Mouse (Mus musculus) hematopoietic stem cell, adult 5-6 weeks (primary cell): ENCODE results near the gene Dennd6a. TPM values are rescaled to one million over a fixed set of nuclear protein-coding genes. Genes with fewer than 3 reads are reported as not detected.

Source experiments
- ATAC-seq, 2 experiments: fragments of 125-278 bp in 1 of 2; replicated peaks in 1 of 2; 2 replicates each; pipeline ENCODE4 v1.8.0; 2016 to 2017; ENCODE audit warnings: inconsistent platforms in 2 of 2, mild to moderate bottlenecking in 2 of 2, moderate number of reproducible peaks in 2 of 2, low read depth in 1 of 2, moderate TSS enrichment in 1 of 2; ENCODE audit not compliant: low FRiP score in 2 of 2, poor library complexity in 2 of 2, severe bottlenecking in 2 of 2, insufficient read depth in 1 of 2, low TSS enrichment in 1 of 2
- total RNA-seq: library from RNA; stranded (forward); fragments of 172-1452, 232-1000 nt; gene quantifications from 2 replicates; pipeline ENCODE4 v1.2.3, GENCODE M21; 2017

The Dennd6a gene
- total RNA-seq, 1 experiment from 2014 or later = 47.7 TPM

DNA sequence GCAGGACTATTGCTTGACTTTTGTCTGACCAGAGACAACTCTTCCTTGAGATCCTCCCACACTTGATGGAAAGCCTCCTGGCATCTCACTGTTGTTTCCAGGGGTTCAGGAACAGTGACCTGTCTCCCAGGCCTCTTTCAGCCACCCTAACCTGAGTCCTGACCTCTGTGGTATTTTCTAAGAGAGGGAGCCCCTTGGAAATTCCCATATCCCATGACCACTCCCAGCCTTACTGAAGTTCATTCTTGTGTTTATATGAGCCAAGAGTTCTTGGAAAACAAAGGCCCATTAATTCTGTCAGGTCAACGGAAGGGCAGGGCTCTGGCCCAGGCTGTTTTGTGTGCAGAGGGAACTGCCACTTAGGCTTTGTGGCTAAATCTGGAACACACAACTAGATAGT, 16.1 kb upstream of the Dennd6a start:
- no peak for ATAC-seq

DNA sequence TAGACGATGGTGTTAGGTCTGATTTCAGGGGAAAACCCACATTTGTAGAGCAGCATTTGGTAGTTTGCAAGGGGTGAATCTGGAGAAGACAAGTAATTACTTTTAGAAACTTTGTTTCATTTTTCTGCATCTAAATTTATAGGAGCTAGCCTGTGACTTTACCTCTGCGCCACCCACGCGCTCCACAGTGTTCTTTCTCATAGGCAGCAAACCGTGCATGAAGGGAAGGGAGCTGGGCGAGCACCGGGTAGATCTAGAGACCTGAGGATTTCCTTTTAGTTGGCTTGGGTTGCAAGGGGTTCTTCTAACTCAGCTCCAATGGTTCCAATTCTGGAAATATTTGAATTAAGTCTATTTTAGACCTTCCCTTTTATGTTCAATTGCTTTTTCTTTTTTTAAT, 15.1 kb upstream of the Dennd6a start:
- ATAC-seq = no peak

DNA sequence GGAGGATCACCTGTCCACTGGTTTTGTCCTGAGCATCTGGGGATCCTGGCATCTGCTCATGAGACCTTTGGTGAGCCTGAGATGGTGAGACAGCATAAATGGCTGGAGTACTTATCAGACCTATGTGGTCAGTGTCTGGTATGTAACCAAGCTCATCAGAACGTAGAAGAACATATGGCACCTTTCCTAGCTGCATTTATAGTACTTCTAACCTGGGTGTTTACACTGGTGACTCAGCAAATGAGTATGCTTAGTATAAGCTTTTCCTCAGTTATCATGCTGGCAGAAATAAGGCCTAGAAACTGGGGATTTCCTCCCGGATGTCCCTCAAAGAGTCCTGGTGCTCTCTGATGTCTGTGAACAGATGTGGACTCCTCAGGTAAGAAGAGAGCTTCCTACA, 11.4 kb upstream of the Dennd6a start:
- no peak for ATAC-seq

DNA sequence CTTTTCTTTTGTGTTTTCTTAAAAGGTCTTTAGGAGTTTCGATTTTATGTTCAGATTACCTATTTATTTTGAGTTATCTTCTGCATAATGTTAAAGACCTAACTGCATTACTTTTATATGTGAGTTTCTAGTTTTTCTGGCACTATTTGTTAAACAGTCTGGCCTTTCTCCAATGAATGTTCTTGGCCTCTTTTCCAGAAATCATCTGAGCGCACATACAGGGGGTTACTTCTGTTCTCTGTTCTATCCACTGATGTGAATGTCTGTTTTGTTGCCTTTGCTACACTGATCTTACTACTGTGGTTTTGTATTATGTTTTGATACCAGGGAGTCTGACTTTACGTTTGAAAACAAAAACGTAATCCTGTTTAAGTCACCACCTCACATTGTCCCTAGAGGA, 3.8 kb upstream of the Dennd6a start:
- ATAC-seq = no peak

DNA sequence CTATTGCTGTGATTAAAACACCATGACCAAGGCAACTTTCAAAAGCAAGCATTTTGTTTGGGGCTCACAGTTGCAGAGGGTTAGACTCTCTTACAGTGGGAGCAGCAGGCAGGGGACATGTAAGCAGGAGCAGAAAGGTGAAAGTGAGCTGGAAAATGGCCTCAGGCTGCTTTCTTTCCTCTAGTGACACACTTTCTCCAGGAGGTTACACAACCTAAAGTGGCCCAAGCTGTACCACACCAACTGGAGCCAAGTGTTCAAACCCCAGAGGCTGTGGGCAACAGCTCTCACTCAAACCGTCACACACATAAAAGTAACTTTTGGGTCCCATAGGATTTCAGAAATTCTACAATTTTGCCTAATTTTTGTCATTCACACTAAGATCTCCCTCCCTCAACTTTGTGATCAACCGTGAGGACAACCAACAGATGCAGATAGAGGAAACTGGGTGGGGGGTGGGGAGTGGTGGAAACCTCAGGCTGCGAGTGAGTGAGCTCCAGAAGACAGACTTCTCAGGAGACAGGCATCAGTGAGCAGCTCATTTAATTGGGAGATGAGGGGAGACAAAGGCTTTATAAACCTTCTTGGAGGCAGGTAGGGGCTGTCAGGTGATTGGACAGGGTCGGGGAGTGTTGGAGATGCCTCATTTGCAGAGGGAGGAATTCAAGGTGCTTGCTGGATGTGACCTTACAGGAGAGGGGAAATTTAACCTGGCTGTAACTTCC, 1.5 kb upstream of the Dennd6a start:
- ATAC-seq = no peak

DNA sequence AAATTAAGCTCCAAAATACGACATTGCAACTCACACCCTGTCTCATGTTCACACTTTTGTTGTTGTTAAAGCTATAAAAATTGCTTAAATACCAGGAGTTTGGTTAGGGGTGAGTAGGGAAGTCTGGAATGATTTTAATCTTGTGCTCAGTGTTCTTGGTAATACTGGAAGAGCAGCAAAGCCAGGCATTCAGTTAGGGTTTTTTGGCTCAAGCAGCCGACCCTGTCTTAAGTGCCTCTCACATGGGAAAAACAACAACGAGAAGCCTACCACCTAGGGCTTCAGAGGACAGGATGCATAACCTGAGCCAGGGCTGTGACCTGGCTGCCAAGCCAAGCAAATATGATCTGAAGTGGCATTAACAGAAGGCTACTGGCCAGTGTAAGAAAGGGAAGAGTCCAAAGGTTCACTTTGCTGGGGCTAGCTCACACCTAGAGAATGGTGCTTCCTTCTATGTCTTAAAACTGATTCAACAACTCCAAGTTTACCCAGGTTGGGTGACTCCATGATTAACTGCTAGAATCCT, 2.7 kb downstream of the Dennd6a start:
- ATAC-seq = no peak

DNA sequence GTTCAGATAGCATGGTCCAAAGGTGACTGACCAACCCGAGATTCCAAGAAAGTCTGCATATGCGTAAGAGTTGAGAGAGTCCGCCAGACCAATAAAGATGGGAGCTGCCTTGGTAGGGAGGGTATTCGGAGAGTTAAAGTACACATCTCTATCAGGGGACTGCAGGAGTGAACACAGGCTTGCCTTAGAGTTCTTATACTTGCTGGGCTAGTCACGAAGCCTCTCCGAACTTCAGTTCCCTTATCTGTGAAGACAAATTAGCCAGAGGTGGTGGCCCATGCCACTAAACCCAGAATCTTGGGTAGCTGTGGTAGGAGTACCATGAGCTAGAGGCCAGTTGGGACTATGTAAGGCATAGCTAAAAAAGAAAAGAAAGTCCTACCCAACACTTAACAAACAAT, 5.1 kb downstream of the Dennd6a start:
- ATAC-seq = peak; percentile 7 to 24; a peak in 1 of 4 replicates

DNA sequence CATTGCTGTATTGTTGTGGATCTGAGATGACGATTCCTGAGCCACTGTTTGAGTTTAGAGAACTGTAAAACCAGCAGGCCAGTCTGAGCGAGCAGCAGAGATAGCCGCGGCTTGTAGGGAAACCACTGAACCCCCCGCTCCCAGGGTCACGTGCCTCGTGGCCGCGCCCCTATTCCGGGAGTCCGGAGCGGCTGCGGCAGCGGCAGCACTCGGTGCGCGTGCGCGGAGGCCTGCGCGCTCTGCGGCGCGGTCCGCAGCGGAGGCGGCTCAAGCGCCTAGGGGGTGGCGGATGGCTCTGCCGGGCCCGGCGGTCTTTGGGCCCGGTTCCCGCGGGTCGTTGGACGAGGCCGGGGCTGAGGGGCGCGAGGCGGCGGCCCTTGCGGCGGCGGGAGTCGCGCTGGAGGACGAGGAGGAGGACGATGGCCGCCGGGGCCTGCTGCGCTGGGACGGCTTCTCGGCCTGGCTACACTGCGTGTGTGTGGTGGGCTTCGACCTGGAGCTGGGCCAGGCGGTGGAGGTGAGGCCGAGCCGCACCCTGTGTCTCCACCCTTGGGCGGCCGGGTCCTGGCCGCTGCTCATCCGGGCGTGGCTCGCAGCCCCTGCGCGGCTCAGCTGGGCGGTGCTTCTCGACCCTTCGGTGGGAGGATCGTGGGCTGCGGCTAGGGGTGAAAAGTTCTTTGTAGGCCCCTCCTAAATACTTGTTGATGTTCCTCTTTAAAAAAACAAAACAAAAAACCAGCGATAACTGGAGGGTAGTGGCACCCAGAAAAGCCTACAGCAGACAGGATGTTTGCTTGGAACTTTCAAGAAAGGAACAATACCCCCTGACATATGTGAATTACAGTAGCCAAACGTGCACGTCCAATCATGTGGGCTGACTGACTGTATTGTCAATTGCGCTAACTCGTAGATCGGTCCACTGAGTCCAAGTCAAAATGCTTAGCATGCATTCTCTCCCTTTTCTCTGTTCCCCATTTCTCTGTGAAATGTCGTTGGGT, 6.0 kb downstream of the Dennd6a start:
- peak; percentile 90 to 92 for ATAC-seq

DNA sequence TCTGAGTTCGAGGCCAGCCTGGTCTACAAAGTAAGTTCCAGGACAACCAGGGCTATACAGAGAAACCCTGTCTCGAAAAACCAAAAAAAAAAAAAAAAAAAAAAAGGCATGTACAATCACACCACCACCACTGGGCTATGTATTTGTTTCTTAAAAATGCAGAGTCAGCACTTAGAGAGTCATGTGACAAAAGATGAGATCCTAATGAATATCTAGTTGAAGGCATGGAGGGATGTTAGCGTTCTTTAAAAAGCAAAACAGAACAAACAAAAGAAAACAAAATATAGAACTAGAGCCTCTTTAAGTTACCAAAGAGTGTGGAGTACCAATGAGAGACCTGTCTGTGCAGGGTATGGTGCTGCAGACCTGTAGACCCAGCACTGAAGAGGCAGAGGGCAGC, 10.0 kb downstream of the Dennd6a start:
- no peak for ATAC-seq

DNA sequence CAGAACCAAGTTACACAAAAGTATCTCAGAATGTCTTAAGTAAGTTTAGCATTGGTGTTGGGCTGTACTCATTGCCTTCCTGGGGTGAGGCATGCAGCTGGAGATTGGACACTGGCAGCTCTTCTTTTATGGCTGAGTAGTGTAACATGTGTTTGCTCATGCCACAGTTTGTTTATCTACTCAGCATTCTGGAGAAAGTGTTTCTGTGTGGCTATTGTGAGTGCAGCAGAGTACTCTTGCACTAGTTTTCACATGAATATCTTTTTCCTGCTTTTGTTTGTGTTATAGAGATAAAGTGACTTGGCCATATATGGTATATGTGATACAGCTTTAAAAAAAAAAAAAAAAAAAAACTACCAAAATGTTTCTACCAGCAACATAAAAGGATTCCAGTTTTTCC, 13.5 kb downstream of the Dennd6a start:
- no peak; a peak in 1 of 4 replicates for ATAC-seq

DNA sequence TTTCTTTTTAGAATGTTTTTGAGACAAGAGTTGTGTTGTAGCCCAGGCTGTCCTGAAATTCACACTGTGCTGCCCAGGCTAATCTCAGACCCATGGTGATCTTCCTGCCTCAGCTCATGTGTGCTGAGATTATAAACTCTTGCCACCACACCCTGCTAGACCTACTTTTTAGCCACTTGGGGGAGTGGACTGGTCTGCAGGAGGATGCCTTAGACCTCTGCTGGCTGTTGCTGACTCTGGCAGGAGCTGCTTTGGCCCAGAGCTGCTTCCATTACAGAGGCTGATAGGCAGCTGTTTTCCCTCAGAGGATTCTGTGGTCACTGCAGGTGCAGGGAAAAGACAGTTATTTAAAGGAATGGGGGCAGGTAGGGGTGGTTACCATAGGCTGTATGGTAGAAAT, 17.7 kb downstream of the Dennd6a start:
- peak in 1 of 2 experiments; percentile 58; a peak in 2 of 4 replicates for ATAC-seq

DNA sequence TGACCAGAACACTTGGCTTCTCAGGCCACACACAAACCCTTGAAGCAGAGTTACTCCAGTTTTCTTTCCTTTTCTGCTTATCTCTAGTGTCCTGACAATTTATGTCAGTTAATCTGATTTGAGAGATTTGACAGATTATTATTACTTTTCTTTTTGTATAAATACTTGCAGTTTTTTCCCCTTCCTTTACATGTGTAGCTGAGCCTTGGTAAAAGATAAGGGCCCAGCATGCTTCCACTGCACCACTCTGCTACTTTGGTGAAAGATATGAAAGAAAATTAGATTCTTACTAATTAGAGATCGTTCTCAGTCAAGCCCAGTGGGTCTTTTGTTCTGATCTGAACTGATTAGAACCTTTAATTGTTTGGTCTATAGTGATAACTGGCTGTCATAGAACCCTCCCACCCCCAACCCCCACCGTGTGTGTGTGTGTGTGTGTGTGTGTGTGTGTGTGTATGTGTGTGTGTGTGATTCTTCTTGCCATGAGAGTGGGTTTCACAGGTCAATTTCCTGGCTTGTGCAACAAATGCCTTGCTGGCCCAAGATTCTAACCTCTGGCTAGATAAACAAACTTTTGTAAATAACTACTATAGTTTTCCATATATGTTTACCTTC, 19.7 kb downstream of the Dennd6a start:
- ATAC-seq = no peak

DNA sequence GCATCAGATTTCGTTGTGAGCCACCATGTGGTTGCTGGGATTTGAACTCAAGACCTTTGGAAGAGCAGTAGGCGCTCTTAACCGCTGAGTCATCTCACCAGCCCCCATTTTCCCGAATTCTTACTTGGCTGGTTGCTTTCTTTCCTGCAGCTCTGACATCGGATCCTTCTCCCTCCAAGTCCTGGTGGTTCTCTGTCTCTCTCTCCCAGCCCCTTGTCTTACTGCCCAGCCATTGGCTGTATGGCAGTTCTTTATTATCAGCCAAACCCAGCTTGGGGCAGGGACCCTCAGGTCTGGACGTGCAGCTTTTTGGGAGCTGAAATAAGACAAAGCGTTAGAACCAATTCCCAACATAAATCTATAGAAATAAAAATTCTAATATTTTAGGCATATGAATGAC, 21.5 kb downstream of the Dennd6a start:
- no peak for ATAC-seq

DNA sequence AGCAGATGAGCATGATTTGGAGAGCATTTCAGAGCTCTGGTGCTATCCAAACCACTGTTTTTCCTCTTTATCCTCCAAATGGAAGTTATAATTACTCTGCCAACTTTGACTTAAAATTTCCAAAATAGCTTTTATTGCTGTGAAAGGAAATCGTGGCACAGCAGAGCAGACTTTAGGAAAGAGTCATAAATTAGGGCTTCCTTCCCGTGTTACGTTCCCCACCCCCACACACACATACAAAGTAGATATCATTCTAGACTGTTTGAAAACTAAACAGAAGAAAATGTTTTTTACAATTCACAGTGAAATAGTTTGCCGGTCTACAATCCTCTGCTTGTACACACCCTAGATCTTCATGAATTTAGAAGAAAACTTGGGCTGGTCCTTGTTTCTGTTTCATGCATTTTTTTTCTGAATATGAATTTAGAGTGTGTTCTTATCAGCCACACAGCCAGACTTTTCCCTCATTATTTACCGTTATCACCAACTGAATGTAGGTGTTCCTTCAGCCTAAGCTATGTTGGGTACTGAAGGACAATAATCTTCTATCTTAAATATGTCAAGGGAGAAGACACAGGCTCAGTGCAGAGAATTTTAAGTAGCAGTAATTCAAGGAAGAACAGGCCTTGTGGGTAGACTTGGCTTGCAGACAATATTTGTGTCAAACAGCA, 22.2 kb downstream of the Dennd6a start:
- ATAC-seq = peak in 1 of 2 experiments; percentile 17; a peak in 1 of 4 replicates

DNA sequence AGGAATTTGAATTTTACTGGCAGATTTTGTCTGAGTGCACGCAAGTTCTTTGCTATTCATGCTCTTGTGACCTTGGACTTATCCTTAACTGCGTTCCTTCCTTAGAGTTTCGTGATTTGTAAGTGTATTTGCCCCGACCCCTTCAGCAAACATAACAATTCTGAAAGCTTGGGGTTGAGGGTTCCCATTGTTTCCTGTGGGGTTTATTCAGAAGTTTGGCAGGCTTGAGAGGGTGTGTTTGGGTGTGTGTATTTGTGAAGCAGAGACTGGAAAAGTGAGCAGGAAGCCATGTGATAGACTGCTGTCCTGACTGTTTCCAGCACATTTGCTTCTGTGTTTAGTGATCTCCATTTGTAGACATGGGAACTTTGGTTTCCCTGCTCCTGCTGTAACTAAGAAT, 31.7 kb downstream of the Dennd6a start:
- no peak for ATAC-seq

DNA sequence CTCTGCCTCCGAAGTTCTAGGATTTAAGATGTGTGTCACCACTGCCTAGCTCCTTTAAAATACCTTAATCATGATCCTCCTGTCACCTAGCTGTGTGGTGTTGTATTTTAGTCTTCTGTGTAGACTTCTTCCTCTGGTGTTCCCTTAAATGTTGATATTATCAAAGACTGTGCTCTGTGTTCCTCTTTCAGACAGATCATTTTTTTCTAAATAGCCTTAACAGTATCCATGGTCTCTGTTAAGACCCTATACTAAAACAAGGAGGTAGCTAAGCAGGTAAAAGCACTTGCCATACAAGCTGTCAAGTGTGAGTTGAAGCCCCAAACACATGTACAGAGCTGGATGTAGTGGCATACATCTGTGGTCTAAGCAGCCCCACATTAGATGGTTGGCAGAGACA, 36.0 kb downstream of the Dennd6a start:
- ATAC-seq = no peak

DNA sequence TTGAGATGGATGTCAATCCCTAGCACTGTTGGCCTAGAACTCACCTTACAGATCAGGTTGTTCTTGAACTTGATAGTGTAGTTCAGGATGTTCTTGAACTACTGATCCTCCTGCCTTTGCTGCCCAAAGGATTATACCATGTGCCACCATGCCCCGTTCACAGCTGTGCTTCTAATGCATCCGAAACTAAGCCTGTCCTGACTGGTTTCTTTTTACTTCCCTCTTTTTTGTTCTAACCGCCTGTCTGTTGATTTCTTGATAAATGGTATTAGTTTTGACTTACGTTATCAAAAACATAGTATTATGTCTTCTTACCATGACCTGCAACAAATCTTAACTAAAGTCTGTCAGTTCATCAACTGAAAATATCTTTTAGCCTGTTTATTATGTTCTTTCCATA, 37.0 kb downstream of the Dennd6a start:
- no peak for ATAC-seq
